Mouse (Mus musculus) mesoderm, embryonic 11.5 days (tissue): ENCODE data around the gene Mettl1.
"Not testable (repeated sequence)": the region's sequence is repeated elsewhere in the genome, so short reads cannot be mapped to it uniquely, and the experiment has no call there.

Experiments used
- DNase-seq: peaks from one replicate; pipeline ENCODE4 v3.0.0-alpha.2; 2012; ENCODE audit warnings: low read depth, low spot score

Gene Mettl1

DNA sequence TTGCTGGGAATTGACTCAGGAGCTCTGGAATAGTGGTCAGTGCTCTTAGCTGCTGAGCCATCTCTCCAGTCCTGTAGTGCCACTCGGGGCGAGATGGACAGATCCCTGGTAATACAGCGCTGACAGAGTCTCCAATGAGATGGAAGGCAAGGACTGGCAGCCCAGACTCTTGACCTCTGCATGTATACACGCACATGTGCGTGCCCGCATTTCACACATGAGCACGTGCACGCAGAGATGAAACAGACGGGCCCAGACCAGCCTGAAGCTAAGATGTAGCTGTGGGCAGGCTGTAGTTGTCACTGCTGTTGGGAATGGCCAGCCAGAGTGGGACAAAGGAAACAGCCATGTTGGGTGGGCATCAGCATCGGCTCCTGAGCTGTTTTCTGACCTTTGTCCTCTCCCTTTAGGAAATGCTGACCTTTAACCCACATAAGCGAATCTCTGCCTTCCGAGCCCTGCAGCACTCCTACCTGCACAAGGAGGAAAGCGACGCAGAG, 25.4 kb downstream of the Mettl1 start:
- no peak for DNase-seq

- DNase-seq, result no peak
Observed at GRCm38 (mm10) chr10:127068360-127069038, 27.3 kb downstream of the Mettl1 start.

GRCm38 (mm10) chr10:127069281-127070189, 28.3 kb downstream of the Mettl1 start:
- DNase-seq, result peak; percentile 82

DNA sequence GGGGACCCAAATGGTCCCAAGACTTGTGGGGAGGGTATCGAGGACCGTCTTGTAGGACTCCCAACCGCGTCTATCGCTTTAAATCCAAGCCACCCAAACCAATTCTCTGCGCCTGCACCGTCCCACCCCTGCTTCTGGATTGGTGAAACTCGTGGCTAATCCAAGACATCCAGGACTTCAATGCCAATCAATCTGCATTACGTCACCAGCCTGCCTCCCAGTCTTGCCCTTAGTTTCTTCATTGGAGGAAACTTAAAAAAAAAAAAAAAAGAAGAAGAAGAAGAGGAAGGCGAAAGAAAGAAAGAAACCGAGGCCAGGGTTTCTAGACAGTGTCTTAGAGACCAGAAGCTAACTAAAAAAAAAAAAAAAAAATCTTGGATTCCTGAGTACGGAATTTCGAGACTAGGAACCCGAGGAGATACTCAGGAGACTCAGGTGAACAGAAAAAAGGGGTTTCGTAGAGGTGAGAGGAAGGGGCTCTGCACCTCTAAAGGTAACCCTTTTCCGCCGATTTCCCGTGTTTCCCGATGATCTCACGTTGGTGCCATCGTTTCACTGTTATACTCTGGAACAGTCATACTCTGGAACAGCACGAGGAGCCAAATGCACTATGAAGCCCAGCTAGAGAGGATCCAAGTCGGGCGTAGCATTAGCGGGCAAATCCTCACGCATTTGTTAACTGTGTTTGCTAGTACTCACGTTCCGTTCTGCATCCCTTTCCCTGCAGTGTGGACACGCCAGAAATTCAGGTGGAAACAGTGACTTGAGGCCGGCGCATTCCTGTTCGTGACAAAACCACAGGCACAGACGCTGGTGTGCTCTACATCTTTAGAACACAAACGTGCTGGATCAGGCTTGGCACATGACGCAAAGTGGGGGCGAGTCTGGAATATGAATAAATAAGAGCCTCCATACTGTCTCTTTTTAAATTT, 29.2 kb downstream of the Mettl1 start, which contains the start of gene Tspan31:
TSS of gene Tspan31 (minus strand) at position 75 of the 932 bp plus-strand sequence.
- DNase-seq, result peak; percentile 94

GRCm38 (mm10) chr10:127071203-127071602, 30.0 kb downstream of the Mettl1 start:
- DNase-seq, result no peak

DNA sequence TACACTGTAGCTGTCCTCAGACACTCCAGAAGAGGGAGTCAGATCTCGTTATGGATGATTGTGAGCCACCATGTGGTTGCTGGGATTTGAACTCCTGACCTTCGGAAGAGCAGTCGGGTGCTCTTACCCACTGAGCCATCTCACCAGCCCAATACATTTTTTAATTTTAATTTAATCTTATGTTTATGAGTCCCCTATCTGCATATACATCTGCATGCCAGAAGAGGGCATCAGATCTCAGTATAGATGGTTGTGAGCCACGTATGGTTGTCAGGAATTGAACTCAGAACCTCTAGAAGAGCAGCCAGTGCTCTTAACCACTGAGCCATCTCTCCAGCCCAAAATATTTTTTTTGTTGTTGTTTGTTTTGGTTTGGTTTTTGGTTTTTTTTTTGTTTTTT, 31.1 kb downstream of the Mettl1 start:
- DNase-seq, result not testable (repeated sequence)

DNA sequence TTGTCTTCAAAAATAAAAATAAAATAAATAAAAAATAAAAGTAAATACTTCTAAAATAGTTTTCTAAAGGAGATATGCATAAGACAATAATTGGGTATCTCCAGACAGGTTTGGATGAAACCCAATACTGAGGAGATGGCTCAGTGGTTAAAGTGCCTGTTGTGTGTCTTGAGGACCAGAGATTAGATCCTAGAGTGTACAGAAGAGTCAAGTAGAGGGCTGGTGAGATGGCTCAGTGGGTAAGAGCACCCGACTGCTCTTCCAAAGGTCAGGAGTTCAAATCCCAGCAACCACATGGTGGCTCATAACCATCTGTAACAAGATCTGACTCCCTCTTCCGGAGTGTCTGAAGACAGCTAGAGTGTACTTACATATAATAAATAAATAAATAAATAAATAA, 31.8 kb downstream of the Mettl1 start:
- not testable (repeated sequence) for DNase-seq

GRCm38 (mm10) chr10:127073981-127074380, 32.8 kb downstream of the Mettl1 start:
- DNase-seq, result no peak

GRCm38 (mm10) chr10:127075080-127075479, 33.9 kb downstream of the Mettl1 start, which contains the start of gene Agap2:
Gene Agap2 (plus strand): TSS chr10:127075284.
- DNase-seq, result no peak

DNA sequence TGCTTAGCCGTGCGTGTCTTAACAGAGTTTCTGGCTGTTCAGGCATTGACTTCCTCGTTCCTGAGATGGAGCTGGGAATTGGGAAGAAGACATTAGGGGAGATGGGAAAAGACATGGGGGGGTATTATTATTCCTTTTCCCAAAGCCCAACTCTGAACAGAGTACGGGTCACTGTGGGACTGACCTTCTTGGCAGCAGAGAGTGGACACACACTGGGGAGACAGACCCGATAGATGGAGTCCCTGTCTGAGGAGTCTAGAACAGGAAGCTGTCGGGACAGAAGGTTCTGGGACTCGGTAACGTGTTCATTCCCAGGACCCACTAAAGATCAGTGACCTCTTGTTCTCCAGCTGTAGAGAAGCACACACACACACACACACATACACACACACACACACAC, 34.4 kb downstream of the Mettl1 start:
- DNase-seq, result no peak

DNA sequence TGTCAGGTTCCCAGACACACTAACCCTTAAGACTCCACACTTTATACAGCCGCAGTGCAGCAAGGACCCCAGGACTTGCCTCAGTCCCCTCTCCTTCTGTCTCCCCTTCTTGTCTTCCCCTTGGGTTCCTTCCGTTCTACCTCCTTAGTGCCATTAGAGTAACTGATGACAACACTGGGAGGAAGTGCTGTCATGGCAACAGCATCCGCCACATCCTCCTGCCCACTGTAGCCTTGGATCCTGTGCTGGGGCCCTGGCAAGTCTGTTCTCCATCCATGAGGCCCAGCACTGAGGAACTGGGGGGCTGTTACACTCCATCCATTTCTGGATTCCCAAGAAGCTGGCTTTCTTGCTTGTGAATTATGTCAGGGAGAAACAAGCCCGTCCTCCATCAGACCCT, 34.9 kb downstream of the Mettl1 start:
- no peak for DNase-seq

DNA sequence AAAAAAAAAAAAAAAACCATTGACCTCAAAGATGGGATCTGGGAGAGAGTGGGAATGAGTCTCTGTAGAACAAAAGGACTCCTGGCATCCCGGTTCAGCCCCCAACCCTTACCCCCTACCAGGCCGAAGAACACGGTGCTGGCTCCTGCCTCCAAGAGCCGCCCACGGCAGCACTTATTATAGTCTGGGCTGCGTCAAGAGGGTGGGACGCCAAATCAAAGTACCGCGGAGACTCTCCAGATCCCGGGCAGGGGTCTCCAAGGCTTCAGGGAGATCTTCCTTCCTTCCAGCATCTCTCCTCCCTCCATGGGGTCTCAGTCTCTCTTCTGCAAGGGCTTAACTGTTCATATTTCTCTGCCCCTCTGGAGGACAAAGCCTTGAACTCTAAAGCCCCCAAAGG, 36.3 kb downstream of the Mettl1 start:
- no peak for DNase-seq

DNA sequence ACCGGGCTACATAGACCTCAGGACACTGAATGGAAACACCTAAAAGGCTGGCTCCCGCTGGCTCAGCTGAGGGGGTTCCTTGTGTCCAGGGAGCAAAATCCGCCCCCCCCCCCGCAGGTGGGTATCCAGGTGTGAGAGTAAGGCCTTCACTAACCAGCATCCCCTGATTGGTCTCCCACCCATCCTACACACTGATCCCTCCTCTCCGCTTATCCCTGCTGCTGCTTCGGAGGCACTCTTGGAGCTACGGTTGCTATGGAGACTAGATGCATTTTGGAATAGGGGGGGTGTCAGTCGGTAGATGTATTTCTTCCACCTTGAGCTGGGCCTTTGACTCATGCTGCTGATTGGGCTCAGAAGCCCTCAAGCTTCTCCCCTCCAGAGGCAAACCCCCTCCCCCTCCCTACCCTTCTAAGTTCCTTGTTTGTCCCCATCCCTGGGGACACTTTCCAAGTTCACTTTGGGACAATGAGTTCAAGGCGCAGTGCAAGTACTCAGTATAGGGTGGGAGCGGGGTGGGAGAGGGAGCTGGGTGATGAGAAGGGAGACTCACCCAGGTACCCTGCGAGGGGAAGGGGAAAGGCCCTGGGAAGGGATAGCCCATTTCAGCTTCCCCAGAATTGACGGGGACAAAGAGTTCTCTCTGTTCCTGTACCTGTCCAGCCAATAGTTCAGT, 36.9 kb downstream of the Mettl1 start:
- DNase-seq, result no peak

DNA sequence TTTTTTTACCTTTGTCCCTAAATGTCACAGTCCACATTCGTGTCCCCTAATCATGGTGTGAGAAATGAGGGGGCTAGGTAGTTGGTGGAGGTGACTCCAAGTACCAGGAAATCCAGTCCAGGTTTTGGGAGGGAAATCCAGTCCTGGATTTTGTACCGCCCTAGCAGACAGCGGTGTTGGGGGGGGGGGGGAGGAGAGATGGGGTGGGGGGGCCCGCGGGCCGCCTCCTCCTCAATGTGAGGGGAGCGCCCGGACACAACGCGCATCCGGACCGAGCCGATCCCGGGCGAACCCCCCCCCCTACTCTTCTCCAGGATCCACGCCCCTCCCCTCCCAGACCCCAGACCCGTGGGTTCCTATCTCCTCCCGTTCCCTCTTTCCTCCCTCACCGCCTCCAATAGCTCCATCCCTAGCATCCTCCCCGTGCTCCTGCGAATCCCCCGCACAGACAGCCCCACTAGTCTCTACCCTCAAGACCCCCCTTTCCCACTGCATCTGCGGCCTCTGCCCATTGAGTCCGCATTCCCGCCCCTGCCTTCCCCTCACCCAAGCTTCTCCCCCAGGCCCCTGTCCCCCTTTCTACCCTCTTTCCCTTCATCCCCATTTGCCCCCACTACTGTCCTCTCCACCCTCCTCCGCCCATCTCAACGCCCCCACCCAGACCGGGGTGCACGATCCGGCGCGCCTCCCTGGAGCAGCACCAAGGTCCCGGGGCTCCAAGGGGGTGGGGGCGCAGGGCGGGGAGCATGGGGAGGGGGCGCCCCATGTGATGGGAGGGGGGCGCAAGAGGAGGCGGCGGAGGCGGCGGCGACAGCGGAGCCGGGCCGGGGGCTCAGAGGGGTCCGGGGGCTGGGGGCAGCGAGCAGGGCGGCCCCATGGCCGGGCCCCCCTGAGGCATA, 37.7 kb downstream of the Mettl1 start:
- DNase-seq, result peak; percentile 60

- no peak for DNase-seq
Observed at GRCm38 (mm10) chr10:127079665-127080391, 38.6 kb downstream of the Mettl1 start.

DNA sequence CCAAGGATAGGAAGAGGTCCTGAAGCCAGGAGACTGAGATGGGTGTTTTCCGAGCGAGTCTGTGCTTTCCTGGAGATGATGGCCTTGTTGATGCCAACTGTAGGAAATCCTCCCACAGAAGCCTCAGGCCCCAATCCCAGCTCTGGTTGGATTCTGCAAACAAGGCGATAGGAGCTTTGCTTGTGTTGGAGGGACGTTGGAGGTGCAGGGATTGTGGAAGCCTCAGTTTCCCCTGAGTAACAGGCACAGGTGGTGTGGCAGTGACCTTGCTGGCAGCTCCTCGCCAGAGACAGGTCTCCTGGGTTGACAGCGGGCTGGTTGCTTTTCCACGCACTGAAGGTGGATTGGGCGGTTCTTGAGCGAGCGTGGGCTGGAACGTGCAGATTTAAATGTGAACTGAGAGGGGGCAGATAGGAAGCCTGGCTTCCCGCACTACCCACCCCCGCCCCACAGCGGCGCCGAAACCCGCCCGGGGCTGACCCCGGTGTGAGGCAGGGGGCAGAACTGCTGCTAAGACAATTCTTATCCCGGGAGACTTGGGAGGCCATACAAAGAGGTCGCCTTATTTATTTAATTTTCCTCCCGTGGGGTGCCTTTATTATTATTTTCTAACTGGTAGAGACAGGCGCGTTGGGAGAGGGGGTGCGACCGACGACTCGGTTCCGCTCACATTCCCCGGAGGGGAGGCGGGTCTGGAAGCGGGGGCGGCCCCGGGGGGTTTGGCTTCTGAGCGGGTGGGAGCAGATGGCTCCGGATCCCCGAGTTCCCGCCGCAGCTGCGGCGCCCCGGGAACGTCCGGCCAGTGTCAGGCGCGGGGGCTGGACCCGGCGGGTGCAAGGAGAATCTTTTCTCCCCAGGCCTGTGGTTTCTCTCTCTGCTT, 39.9 kb downstream of the Mettl1 start:
- DNase-seq, result no peak

DNA sequence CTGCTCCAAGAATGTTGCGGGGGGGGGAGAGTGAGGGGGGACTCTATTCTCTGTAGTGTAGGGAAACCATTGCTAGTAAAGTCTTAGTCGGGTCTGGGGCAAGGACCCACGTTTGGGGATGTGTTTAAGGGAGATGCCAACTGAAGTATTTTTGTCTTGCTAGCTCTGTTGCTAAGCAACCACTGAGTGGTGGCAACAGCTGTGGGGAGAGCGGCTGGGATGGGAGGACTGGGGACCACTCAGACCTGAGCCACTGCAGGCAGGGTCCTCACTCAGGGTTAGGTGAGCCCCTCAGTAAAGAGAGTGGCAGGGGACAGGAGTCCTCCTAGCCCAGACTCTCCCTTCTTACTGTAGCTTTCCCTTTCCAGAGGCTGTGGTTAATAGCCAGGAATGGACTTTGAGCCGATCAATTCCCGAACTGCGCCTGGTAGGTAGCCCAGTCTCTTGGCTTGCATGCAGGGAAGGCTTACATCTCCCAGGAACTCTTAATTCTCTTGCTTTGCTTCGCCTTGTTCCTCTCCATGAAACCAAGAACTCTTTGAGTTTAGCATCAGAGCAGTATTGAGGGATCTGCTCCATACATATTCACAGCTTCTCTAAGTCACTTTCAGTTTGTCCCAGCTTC, 40.9 kb downstream of the Mettl1 start:
- no peak for DNase-seq
